Mouse (Mus musculus) intestine, embryonic 16.5 days (tissue): ENCODE data around the gene Ahsa1. TPM values are rescaled to one million over a fixed set of nuclear protein-coding genes. Genes with fewer than 3 reads are reported as not detected.
"Not testable (repeated sequence)": the region's sequence is repeated elsewhere in the genome, so short reads cannot be mapped to it uniquely, and the experiment has no call there.

Experiments used
- ATAC-seq: fragments of 200-750 bp; cut with Nextera tagmentation; 2 replicates; pipeline ENCODE4 v1.8.0; 2017; ENCODE audit warnings: moderate TSS enrichment, moderate library complexity
- H3K27ac ChIP-seq: fragments of 300-500 bp; sonication (generic); 2 replicates; pipeline ENCODE4 v1.5.1; 2014; ENCODE audit warnings: mild to moderate bottlenecking, low read length
- H3K27me3 ChIP-seq: fragments of 300-500 bp; sonication (generic); replicated peaks from 2 replicates; pipeline ENCODE4 v1.6.1; 2014; ENCODE audit warnings: low read length, control low read depth, mixed read lengths; ENCODE audit not compliant: control insufficient read depth, insufficient read depth
- H3K36me3 ChIP-seq: fragments of 300-500 bp; sonication (generic); 2 replicates; pipeline ENCODE4 v1.6.1; 2014; ENCODE audit warnings: low read length, control low read depth; ENCODE audit not compliant: control insufficient read depth, insufficient read depth
- H3K4me1 ChIP-seq: fragments of 300-500 bp; sonication (generic); 2 replicates; pipeline ENCODE4 v1.6.1; 2014; ENCODE audit warnings: low read length, control low read depth, mixed read lengths; ENCODE audit not compliant: control insufficient read depth, insufficient read depth
- H3K4me2 ChIP-seq: fragments of 300-500 bp; sonication (generic); 2 replicates; pipeline ENCODE4 v1.6.1; 2014; ENCODE audit warnings: low read depth, low read length, control low read depth
- H3K4me3 ChIP-seq: fragments of 300-500 bp; sonication (generic); 2 replicates; pipeline ENCODE4 v1.5.1; 2014; ENCODE audit warnings: mild to moderate bottlenecking, low read length
- H3K9ac ChIP-seq: fragments of 300-500 bp; sonication (generic); 2 replicates; pipeline ENCODE4 v1.6.1; 2014; ENCODE audit warnings: low read depth, low read length
- H3K9me3 ChIP-seq: fragments of 300-500 bp; sonication (generic); 2 replicates; pipeline ENCODE4 v1.6.1; 2016; ENCODE audit warnings: low read length, control low read depth; ENCODE audit not compliant: control insufficient read depth
- WGBS: fragments of 180-500 bp; shearing (Covaris S2); extraction: QIAGEN DNeasy Blood & Tissue Kit; methylation state at CpG from one replicate; pipeline ENCODE4 v1.1.7; 2014; 5-methylcytosine and 5-hydroxymethylcytosine counted together
- polyA plus RNA-seq: library from polyadenylated mRNA; unstranded; fragments of >200 nt; fragmentation: Nextera tagmentation; extraction: Ambion mirVana; gene quantifications from 2 replicates; pipeline ENCODE4 v1.2.1, GENCODE M21; 2015

Gene Ahsa1
- polyA plus RNA-seq, 1 experiment from 2014 or later: 225 TPM

GRCm38 (mm10) chr12:87299037-87299656 is 32.9 kb downstream of the Ahsa1 start:
- H3K27me3 ChIP-seq: peaks cover 12% of the 10 kb centered on the region
- no peaks in the 10 kb centered on the region for H3K9me3 ChIP-seq
- H3K4me3 ChIP-seq: peak overlapping the region; percentile 79
- H3K4me2 ChIP-seq: peak overlapping the region; percentile 99
- 10% methylated on average over 29 of the region's 29 CpGs for WGBS
- peak; percentile 32 for ATAC-seq
- H3K9ac ChIP-seq: peak overlapping the region; percentile 76
- H3K27ac ChIP-seq: no peak overlapping the region
- no peaks in the 10 kb centered on the region for H3K36me3 ChIP-seq
- peaks cover 14% of the 10 kb centered on the region for H3K4me1 ChIP-seq

GRCm38 (mm10) chr12:87299657-87300440 is 33.6 kb downstream of the Ahsa1 start, which contains the start of gene Ism2:
Ism2 (minus strand) TSS chr12:87299705.
- Histone ChIP-seq H3K9ac (peak within 1 kb of the TSS; percentile 76), H3K27ac (no peak within 1 kb of the TSS), H3K27me3 (peaks cover 12% of the 10 kb centered on the region), H3K4me2 (peak within 1 kb of the TSS; percentile 99), H3K36me3 (no peaks in the 10 kb centered on the region), H3K9me3 (no peaks in the 10 kb centered on the region), H3K4me3 (peak within 1 kb of the TSS; percentile 79), H3K4me1 (peaks cover 14% of the 10 kb centered on the region)
- under 1% methylated on average over 86 of the region's 86 CpGs for whole genome bisulfite sequencing
- ATAC-seq: peak; percentile 84

- H3K4me3 ChIP-seq: peak overlapping the region; percentile 79
- WGBS: 1% methylated on average over 9 of the region's 9 CpGs
- H3K9ac ChIP-seq: peak overlapping the region; percentile 76
- H3K27me3 ChIP-seq: peaks cover 12% of the 10 kb centered on the region
- no peaks in the 10 kb centered on the region for H3K36me3 ChIP-seq
- H3K9me3 ChIP-seq: no peaks in the 10 kb centered on the region
- H3K27ac ChIP-seq: no peak overlapping the region
- peak overlapping the region; percentile 99 for H3K4me2 ChIP-seq
- H3K4me1 ChIP-seq: peaks cover 14% of the 10 kb centered on the region
- ATAC-seq: peak; percentile 29
Observed at GRCm38 (mm10) chr12:87300441-87300690, 34.1 kb downstream of the Ahsa1 start.

GRCm38 (mm10) chr12:87301189-87301588 is 34.9 kb downstream of the Ahsa1 start:
- Histone ChIP-seq H3K4me3 (no peak overlapping the region), H3K27me3 (peaks cover 12% of the 10 kb centered on the region), H3K4me1 (peaks cover 14% of the 10 kb centered on the region), H3K27ac (no peak overlapping the region), H3K9ac (no peak overlapping the region), H3K36me3 (no peaks in the 10 kb centered on the region), H3K4me2 (no peak overlapping the region), H3K9me3 (no peaks in the 10 kb centered on the region)
- 51% methylated on average over 4 of the region's 4 CpGs for WGBS
- ATAC-seq: no peak

- Histone ChIP-seq H3K27ac (no peak overlapping the region), H3K36me3 (no peaks in the 10 kb centered on the region), H3K4me3 (no peak overlapping the region), H3K27me3 (no peaks in the 10 kb centered on the region), H3K4me2 (no peak overlapping the region), H3K9ac (no peak overlapping the region), H3K4me1 (no peaks in the 10 kb centered on the region), H3K9me3 (no peaks in the 10 kb centered on the region)
- no peak for ATAC-seq
- WGBS: 42% methylated on average over 13 of the region's 13 CpGs
Observed at GRCm38 (mm10) chr12:87305767-87306583, 39.7 kb downstream of the Ahsa1 start.

GRCm38 (mm10) chr12:87306584-87306844 is 40.2 kb downstream of the Ahsa1 start:
- H3K4me2 ChIP-seq, H3K36me3 ChIP-seq, H3K27ac ChIP-seq, H3K4me3 ChIP-seq, H3K27me3 ChIP-seq, H3K9ac ChIP-seq, ATAC-seq, H3K4me1 ChIP-seq, H3K9me3 ChIP-seq: not testable (repeated sequence)
- WGBS: 78% methylated on average over 4 of the region's 4 CpGs

- Histone ChIP-seq H3K9ac (no peak overlapping the region), H3K4me2 (no peak overlapping the region), H3K9me3 (no peaks in the 10 kb centered on the region), H3K4me3 (no peak overlapping the region), H3K36me3 (peaks cover 6% of the 10 kb centered on the region; the same call in 1 of the 2 replicates), H3K27me3 (no peaks in the 10 kb centered on the region), H3K4me1 (no peaks in the 10 kb centered on the region), H3K27ac (no peak overlapping the region)
- ATAC-seq: no peak
- WGBS: 79% methylated on average over 2 of the region's 2 CpGs
Observed at GRCm38 (mm10) chr12:87313098-87313497, 46.8 kb downstream of the Ahsa1 start.

- no peak for ATAC-seq
- no peak overlapping the region for H3K9ac ChIP-seq
- H3K9me3 ChIP-seq: no peaks in the 10 kb centered on the region
- H3K27me3 ChIP-seq: no peaks in the 10 kb centered on the region
- no peak overlapping the region for H3K27ac ChIP-seq
- H3K4me3 ChIP-seq: no peak overlapping the region
- no peaks in the 10 kb centered on the region for H3K36me3 ChIP-seq
- H3K4me1 ChIP-seq: no peaks in the 10 kb centered on the region
- WGBS: 70% methylated on average over 1 of the region's 1 CpGs
- H3K4me2 ChIP-seq: no peak overlapping the region
Observed at GRCm38 (mm10) chr12:87317951-87318350, 51.7 kb downstream of the Ahsa1 start.

GRCm38 (mm10) chr12:87319229-87319628 is 53.0 kb downstream of the Ahsa1 start:
- H3K27me3 ChIP-seq: no peaks in the 10 kb centered on the region
- H3K27ac ChIP-seq: no peak overlapping the region
- no peak overlapping the region for H3K4me2 ChIP-seq
- no peak overlapping the region for H3K9ac ChIP-seq
- 79% methylated on average over 3 of the region's 3 CpGs for WGBS
- no peaks in the 10 kb centered on the region for H3K4me1 ChIP-seq
- no peaks in the 10 kb centered on the region for H3K36me3 ChIP-seq
- no peak overlapping the region for H3K4me3 ChIP-seq
- no peak for ATAC-seq
- no peaks in the 10 kb centered on the region for H3K9me3 ChIP-seq
